Mouse (Mus musculus) heart, adult 2 months (tissue): ENCODE data around the gene Abhd4. TPM values are rescaled to one million over a fixed set of nuclear protein-coding genes. Genes with fewer than 3 reads are reported as not detected.

Experiments
- DNase-seq, 2 experiments: peaks; one replicate each; pipeline ENCODE4 v3.0.0; 2021
- H3K27ac ChIP-seq: fragments of 200-600 bp; 2 replicates; pipeline ENCODE4 v1.8.1; 2022
- H3K27me3 ChIP-seq: fragments of 200-500 bp; 2 replicates; pipeline ENCODE4 v1.6.1; 2012; ENCODE audit warnings: mild to moderate bottlenecking, low read length, inconsistent platforms, mixed read lengths; ENCODE audit not compliant: control insufficient read depth, insufficient read depth
- H3K36me3 ChIP-seq: fragments of 200-500 bp; 2 replicates; pipeline ENCODE4 v1.6.1; 2012; ENCODE audit warnings: low read length, inconsistent platforms; ENCODE audit not compliant: control insufficient read depth, insufficient read depth
- H3K4me1 ChIP-seq: fragments of 200-500 bp; 2 replicates; pipeline ENCODE4 v1.6.1; 2011; ENCODE audit warnings: low read length; ENCODE audit not compliant: control insufficient read depth, insufficient read depth
- H3K4me3 ChIP-seq: fragments of 200-600 bp; 2 replicates; pipeline ENCODE4 v1.8.1; 2022
- H3K79me2 ChIP-seq: fragments of 200-500 bp; replicated peaks from 2 replicates; pipeline ENCODE4 v1.6.1; 2012; ENCODE audit warnings: mild to moderate bottlenecking, inconsistent platforms, low read length, moderate library complexity, mixed read lengths; ENCODE audit not compliant: control insufficient read depth, insufficient read depth
- H3K9ac ChIP-seq: fragments of 200-500 bp; 2 replicates; pipeline ENCODE4 v1.6.1; 2012; ENCODE audit warnings: low read depth, mild to moderate bottlenecking, control low read depth, inconsistent platforms, low read length, mixed read lengths
- CTCF ChIP-seq: fragments of 200-600 bp; IDR thresholded peaks from 2 replicates; pipeline ENCODE4 v1.8.1; 2022; ENCODE audit warnings: antibody characterized with exemption, mild to moderate bottlenecking, moderate library complexity
- EP300 ChIP-seq: fragments of 200-500 bp; IDR thresholded peaks from 2 replicates; pipeline ENCODE4 v1.6.1; 2011; ENCODE audit warnings: low read depth, low read length, control low read depth; ENCODE audit not compliant: insufficient read depth
- POLR2A ChIP-seq: fragments of 200-500 bp; IDR thresholded peaks from 2 replicates; pipeline ENCODE4 v1.6.1; 2011; ENCODE audit warnings: mild to moderate bottlenecking, low read depth, low read length, control low read depth; ENCODE audit not compliant: insufficient read depth
- WGBS: fragments of 180-500 bp; shearing (Covaris S2); methylation state at CpG from one replicate; pipeline ENCODE4 v1.1.7; 2018; 5-methylcytosine and 5-hydroxymethylcytosine counted together
- intact Hi-C: fragments of 180-260 bp; cut with DNase I; formaldehyde crosslinking; loops from one replicate; pipeline ENCODE4 v1.15.1; 2025
- polyA plus RNA-seq: library from polyadenylated mRNA; depleted of rRNA; stranded (reverse); fragments of >200 nt; gene quantifications from 2 replicates; pipeline ENCODE4 v1.2.3, GENCODE M21; 2012
- total RNA-seq, 2 experiments: library from RNA; stranded (reverse); gene quantifications; 2 replicates each; pipeline ENCODE4 v1.2.3; 2021

Gene Abhd4
- total and polyA plus RNA-seq, 3 experiments = 39.2 to 50.2 (median 41.8) TPM

DNA sequence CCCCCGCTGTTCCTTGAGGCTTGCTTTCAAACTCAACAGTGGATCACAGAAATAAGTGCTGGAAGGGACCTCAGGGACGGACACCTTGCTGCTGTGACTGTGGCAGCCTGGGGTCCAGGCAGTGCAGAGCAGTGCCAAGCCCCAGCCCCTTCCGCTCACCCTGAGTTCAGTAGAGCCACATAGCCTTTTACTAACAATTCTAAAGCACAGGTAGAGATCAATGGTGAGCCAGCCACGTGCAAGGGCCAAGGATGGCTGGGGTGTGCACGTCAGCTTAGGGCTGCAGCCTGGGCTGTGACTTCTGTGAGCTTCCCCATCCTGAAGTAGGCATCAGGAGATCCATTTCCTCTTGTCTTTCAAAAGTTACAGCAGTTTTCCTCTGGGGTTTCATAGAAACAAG lies 42.2 kb upstream of the Abhd4 start:
- Histone ChIP-seq H3K27me3 (no peaks in the 10 kb centered on the region), H3K4me3 (no peak overlapping the region), H3K4me1 (peaks cover 6% of the 10 kb centered on the region), H3K27ac (no peak overlapping the region), H3K36me3 (no peaks in the 10 kb centered on the region; the same call in 1 of the 2 replicates), H3K79me2 (no peaks in the 10 kb centered on the region), H3K9ac (no peak overlapping the region)
- 91% methylated on average over 5 of the region's 5 CpGs for WGBS
- no peak for TF ChIP-seq EP300
- TF ChIP-seq POLR2A = no peak
- TF ChIP-seq CTCF = no peak
- intact Hi-C loops = no loop called here
- DNase-seq = no peak

DNA sequence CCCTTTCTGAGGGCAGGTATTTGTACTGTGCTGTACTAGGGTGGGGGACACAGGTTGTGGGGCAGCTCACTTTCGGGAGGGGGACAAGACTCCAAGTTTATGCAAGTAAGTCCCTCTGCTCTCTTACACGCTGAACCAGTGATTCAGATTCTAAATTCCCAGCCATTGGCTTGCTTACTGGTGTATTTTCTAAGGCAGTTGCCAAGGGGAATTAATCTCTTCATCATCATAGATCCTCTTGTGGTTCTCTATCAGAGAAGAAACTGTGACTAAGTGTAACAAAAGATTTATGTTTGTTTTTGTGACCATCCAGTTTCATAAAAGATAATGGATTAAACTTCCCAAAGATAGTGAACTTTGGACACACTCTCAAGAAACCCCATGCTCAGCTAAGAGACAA lies 40.3 kb upstream of the Abhd4 start:
- no peak overlapping the region for H3K9ac ChIP-seq
- intact Hi-C loops = no loop called here
- H3K4me3 ChIP-seq = no peak overlapping the region
- WGBS = 84% methylated on average over 2 of the region's 2 CpGs
- TF ChIP-seq CTCF (no peak), EP300 (no peak), POLR2A (no peak)
- H3K36me3 ChIP-seq = no peaks in the 10 kb centered on the region
- DNase-seq = no peak
- no peak overlapping the region for H3K27ac ChIP-seq
- no peaks in the 10 kb centered on the region for H3K27me3 ChIP-seq
- H3K79me2 ChIP-seq = no peaks in the 10 kb centered on the region
- H3K4me1 ChIP-seq = peaks cover 4% of the 10 kb centered on the region

- peak overlapping the region; percentile 45; the same call in 1 of the 2 replicates for H3K27ac ChIP-seq
- no peak for TF ChIP-seq EP300
- no peak for TF ChIP-seq POLR2A
- TF ChIP-seq CTCF = no peak
- peaks cover 4% of the 10 kb centered on the region for H3K4me1 ChIP-seq
- no peak overlapping the region for H3K9ac ChIP-seq
- WGBS = 37% methylated on average over 2 of the region's 2 CpGs
- no peaks in the 10 kb centered on the region for H3K79me2 ChIP-seq
- no peak for DNase-seq
- no peaks in the 10 kb centered on the region for H3K36me3 ChIP-seq
- intact Hi-C loops = no loop called here
- H3K4me3 ChIP-seq = no peak overlapping the region
- no peaks in the 10 kb centered on the region for H3K27me3 ChIP-seq
Measured at GRCm38 (mm10) chr14:54214477-54214876, 39.5 kb upstream of the Abhd4 start.

DNA sequence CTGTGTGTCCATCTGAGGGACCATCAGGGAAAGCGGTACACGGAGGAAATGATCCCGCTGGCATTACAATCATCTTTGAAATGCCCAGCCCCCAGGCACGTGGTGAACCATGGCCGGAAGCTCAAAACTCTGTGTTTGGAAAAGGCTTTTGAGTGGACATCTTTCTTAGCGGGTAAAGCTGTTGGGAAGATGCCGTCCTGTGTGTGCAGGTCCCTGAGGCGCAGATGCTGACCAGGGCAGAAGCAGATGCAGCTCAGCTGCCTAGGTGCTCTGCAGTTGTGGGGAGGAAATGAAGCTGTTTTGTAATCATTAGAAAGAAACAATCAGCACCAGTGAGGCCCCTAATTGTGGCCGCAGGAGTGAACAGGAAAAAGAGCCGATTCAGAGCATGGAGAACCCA lies 39.1 kb upstream of the Abhd4 start:
- H3K4me1 ChIP-seq = peaks cover 4% of the 10 kb centered on the region
- no peaks in the 10 kb centered on the region for H3K79me2 ChIP-seq
- intact Hi-C loops = no loop called here
- H3K36me3 ChIP-seq = no peaks in the 10 kb centered on the region
- no peak for DNase-seq
- H3K27ac ChIP-seq = peak overlapping the region; percentile 45
- WGBS = 26% methylated on average over 10 of the region's 10 CpGs
- H3K9ac ChIP-seq = no peak overlapping the region
- no peaks in the 10 kb centered on the region for H3K27me3 ChIP-seq
- TF ChIP-seq POLR2A (no peak), CTCF (no peak), EP300 (no peak)
- H3K4me3 ChIP-seq = no peak overlapping the region

- intact Hi-C loops = no loop called here
- no peaks in the 10 kb centered on the region for H3K27me3 ChIP-seq
- no peaks in the 10 kb centered on the region for H3K79me2 ChIP-seq
- H3K36me3 ChIP-seq = no peaks in the 10 kb centered on the region
- H3K9ac ChIP-seq = no peak overlapping the region
- TF ChIP-seq POLR2A (no peak), CTCF (no peak), EP300 (no peak)
- WGBS = 66% methylated on average over 7 of the region's 7 CpGs
- no peak overlapping the region for H3K4me3 ChIP-seq
- no peak for DNase-seq
- H3K4me1 ChIP-seq = peaks cover 4% of the 10 kb centered on the region
- no peak overlapping the region for H3K27ac ChIP-seq
Measured at GRCm38 (mm10) chr14:54216126-54216525, 37.9 kb upstream of the Abhd4 start.

DNA sequence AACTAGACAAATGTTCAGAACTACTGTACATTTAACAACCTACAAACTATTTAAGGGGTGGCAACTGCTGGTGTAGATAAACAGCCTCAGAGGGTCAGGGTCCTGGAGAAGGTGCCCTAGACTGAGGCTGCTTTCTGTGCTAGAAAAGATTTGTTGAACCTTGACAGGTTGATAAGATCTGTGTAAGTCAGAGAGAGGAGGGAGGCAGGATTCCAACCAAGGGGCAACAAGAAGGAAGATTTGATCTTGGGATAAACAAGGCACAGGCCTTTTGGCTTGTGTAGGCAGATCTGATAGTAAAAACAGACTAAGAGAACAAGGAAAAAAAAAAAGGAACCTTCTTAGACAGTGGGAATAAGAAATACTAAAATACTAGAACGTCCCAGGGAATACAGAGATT lies 35.8 kb upstream of the Abhd4 start:
- Histone ChIP-seq H3K9ac (no peak overlapping the region), H3K36me3 (no peaks in the 10 kb centered on the region), H3K27ac (no peak overlapping the region), H3K4me1 (peaks cover 4% of the 10 kb centered on the region), H3K79me2 (no peaks in the 10 kb centered on the region), H3K27me3 (no peaks in the 10 kb centered on the region), H3K4me3 (no peak overlapping the region)
- TF ChIP-seq EP300 (no peak), POLR2A (no peak), CTCF (no peak)
- 50% methylated on average over 1 of the region's 1 CpGs for WGBS
- intact Hi-C loops = no loop called here
- no peak for DNase-seq

- Histone ChIP-seq H3K79me2 (no peaks in the 10 kb centered on the region), H3K4me3 (no peak overlapping the region), H3K9ac (no peak overlapping the region), H3K36me3 (no peaks in the 10 kb centered on the region), H3K4me1 (peaks cover 4% of the 10 kb centered on the region), H3K27me3 (no peaks in the 10 kb centered on the region), H3K27ac (no peak overlapping the region)
- TF ChIP-seq CTCF (no peak), POLR2A (no peak), EP300 (no peak)
- intact Hi-C loops = no loop called here
- no peak for DNase-seq
- 80% methylated on average over 9 of the region's 9 CpGs for WGBS
Measured at GRCm38 (mm10) chr14:54218721-54219120, 35.3 kb upstream of the Abhd4 start.
